Mouse (Mus musculus): Measurements from ENCODE around the gene Rnf20. TPM values are rescaled to one million over a fixed set of nuclear protein-coding genes. Genes with fewer than 3 reads are reported as not detected.

Gene Rnf20
- polyA plus RNA-seq, 1 experiment, result 41.3 TPM

DNA sequence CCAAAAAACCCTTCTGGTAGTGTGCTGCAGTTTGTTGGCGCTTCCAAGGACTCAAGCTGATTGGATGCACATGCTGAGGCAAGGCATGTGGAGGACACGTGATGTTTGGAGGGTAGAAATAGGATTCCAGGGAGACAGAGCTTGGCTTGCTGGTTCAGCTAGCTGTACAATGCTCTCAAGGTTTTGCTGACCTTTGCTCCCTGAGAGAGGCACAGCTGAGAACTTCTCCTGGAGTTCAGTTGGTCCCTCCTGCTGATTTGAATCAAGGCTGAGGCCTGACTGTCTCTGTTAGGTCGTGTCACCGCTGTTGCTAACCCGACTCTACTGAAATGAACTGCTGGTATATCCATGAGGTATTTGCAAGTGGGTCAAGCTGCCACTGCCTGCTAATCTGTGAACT is 2.9 kb upstream of the Rnf20 start:
- no peak for TF ChIP-seq GATA1 (IDR thresholded peaks at IDR 0.05; ENCODE audit: low read length)

DNA sequence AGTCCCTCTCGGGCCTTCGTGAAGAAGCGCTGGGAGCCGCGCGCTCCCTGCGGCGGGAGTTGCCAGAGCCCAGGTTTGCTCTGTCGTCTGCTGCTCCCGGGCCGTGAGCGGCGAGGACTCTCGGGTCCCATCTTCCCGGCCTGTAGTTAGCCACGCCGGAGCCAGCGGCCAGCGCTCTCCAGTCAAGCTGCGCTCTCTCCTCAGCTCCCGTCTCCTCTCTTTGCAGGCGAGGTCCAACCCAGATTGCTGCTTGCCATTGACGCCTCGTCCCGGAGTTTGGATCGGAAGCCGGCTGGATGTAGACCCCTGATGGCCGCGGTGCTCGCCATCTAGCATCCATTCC is 304 bp downstream of the Rnf20 start:
- no peak for TF ChIP-seq GATA1 (IDR thresholded peaks at IDR 0.05; ENCODE audit: low read length)

DNA sequence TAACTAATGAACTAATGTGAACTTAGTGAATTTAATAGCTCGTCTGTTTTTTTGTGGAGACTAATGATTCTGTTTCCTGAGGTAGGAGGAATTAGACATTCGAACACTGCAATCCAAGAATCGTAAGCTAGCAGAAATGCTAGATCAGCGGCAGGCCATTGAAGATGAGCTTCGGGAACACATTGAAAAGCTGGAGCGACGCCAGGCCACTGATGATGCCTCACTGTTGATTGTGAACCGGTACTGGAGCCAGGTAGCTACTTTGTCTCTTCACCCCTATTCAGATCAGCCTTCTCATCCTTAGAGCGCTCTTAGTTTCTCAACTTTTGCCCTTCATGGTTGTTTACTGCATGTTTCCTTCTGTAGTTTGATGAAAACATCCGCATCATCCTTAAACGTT is 6.0 kb downstream of the Rnf20 start:
- TF ChIP-seq GATA1 (IDR thresholded peaks at IDR 0.05; ENCODE audit: low read length), result no peak

GRCm38 (mm10) chr4:49639913-49640312 is 8.1 kb downstream of the Rnf20 start:
- TF ChIP-seq GATA1 (IDR thresholded peaks at IDR 0.05; ENCODE audit: low read length), result no peak

GRCm38 (mm10) chr4:49659421-49659820 is 27.6 kb downstream of the Rnf20 start:
- TF ChIP-seq GATA1 (IDR thresholded peaks at IDR 0.05; ENCODE audit: low read length), result no peak

- TF ChIP-seq GATA1 (IDR thresholded peaks at IDR 0.05; ENCODE audit: low read length), result no peak
Observed at GRCm38 (mm10) chr4:49661664-49662063, 29.9 kb downstream of the Rnf20 start.

GRCm38 (mm10) chr4:49662231-49662630 is 30.4 kb downstream of the Rnf20 start:
- no peak for TF ChIP-seq GATA1 (IDR thresholded peaks at IDR 0.05; ENCODE audit: low read length)

- no peak for TF ChIP-seq GATA1 (IDR thresholded peaks at IDR 0.05; ENCODE audit: low read length)
Observed at GRCm38 (mm10) chr4:49664850-49665249, 33.0 kb downstream of the Rnf20 start.

DNA sequence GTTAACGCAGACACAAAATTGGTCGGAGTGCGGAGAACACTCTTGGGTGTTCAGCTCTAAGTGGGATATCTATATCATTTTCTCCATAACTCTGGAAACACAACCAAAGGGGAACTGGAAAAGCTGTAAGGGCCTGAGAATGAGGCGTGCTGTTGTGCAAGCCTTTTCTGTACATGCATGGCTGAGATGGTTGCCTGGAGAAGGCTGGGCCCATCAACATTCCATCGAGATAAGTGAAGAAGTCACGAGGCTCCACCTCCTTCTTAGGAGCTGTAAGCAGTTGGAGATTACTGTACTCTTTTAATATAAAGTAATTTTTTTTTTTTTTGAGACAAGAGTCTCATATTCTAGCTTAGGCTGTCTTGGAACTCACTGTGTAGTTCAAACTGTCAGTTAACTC is 44.3 kb downstream of the Rnf20 start:
- no peak for TF ChIP-seq GATA1 (IDR thresholded peaks at IDR 0.05; ENCODE audit: low read length)

DNA sequence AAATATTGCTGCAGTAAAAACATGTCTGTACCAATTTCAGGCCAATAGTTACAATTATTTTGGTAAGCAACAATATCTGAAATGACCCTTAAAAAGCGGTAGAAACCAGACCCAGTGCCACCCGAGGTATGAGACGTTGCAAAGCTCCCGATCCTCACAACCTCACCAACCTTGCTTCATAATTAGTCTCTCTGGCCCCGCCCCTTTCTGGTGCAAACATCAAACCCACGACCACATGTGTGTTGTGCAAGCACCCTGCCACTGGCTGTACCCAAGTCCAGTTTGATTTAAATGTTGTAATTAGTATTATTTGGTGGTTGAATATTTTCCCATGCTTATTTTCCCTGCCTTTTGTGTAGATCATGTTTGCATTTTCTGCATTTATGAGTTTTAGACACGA is 45.0 kb downstream of the Rnf20 start:
- no peak for TF ChIP-seq GATA1 (IDR thresholded peaks at IDR 0.05; ENCODE audit: low read length)

- TF ChIP-seq GATA1 (IDR thresholded peaks at IDR 0.05; ENCODE audit: low read length), result no peak
Observed at GRCm38 (mm10) chr4:49680171-49680875, 48.5 kb downstream of the Rnf20 start.

DNA sequence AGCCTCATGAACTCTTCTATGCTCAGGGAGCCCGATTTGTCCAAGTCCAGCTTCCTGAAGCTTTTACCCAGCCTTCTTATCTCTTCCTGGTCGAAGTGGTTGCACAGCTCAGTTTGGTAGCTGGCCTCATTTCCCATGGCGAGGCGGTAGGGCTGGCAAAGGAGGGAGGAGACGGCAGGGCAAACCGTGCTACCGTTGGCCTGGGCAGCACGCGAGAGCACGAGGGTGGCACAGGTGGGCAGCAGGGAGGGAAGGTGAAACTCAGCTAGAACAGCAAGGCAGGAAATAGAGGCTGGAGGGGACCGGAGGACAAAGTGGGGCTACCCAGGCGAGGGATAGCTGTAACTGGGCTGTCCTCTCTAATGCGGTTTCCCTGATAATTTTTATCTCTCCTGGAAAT is 50.0 kb downstream of the Rnf20 start, which contains the start of gene Ppp3r2:
Gene Ppp3r2 (minus strand): TSS at position 213 of the 400 bp plus-strand sequence.
- no peak for TF ChIP-seq GATA1 (IDR thresholded peaks at IDR 0.05; ENCODE audit: low read length)

DNA sequence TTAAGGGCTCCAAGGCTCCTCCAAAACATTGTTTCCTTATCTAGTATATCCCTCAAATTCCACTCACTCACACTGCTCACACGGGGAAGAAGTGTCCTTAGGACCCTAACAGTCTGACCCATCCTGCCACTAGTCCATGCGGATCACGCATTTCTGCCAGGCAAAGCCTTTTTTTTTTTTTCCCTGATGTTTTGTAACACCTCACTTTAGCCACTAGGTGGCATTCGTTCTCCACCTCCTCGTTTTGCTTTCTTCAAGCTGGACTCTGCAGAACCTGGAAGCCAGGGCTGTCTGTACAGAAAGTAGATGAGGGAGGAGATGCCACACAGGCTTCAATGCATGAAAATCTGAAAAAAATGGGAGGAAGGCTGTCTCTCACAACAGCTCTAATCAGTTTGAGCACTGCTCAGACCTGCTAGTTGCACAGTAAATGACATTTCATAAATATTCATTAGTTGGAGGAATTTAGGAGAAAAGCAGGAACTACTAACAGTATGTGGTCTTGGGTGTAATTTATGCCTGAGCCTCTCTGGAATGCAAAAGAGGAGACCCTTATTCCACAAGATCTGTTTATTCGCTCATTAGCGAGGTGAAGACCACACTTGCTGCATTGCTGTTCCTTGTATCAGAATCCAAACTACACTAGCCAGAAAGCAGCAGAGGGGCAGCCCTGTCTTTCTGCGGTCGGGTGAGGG is 56.9 kb downstream of the Rnf20 start:
- no peak for TF ChIP-seq GATA1 (IDR thresholded peaks at IDR 0.05; ENCODE audit: low read length)

- no peak for TF ChIP-seq GATA1 (IDR thresholded peaks at IDR 0.05; ENCODE audit: low read length)
Observed at GRCm38 (mm10) chr4:49691405-49692194, 59.8 kb downstream of the Rnf20 start.

Other genes with a start within 250 kb of the Rnf20 start
- not detected in 2 replicates for gene Acnat2, start 223.9 kb upstream of the Rnf20 start, polyA plus RNA-seq (2012)
- gene Acnat1, start 158.1 kb upstream of the Rnf20 start, polyA plus RNA-seq (2012), result not detected in 2 replicates
- gene Baat, start 125.4 kb upstream of the Rnf20 start, polyA plus RNA-seq (2012), result not detected in 2 replicates
- 1.9 and 3.2 TPM in 2 replicates for gene Mrpl50, start 110.9 kb upstream of the Rnf20 start, polyA plus RNA-seq (2012)
- gene Zfp189, start 110.8 kb upstream of the Rnf20 start, polyA plus RNA-seq (2012), result 0.59 and 0.84 TPM in 2 replicates
- gene Aldob, start 82.5 kb upstream of the Rnf20 start, polyA plus RNA-seq (2012), result not detected in 2 replicates
- 43.4 and 43.6 TPM in 2 replicates for gene Tmem246, start 34.1 kb upstream of the Rnf20 start, polyA plus RNA-seq (2012)
- not detected in 2 replicates for gene Ppp3r2, start 50.0 kb downstream of the Rnf20 start, polyA plus RNA-seq (2012)
- not detected in 2 replicates for gene Grin3a, start 213.7 kb downstream of the Rnf20 start, polyA plus RNA-seq (2012)